Mouse (Mus musculus) 3134 (cell line): ENCODE data around the gene Rab6a.
"Not testable (repeated sequence)": the region's sequence is repeated elsewhere in the genome, so short reads cannot be mapped to it uniquely, and the experiment has no call there.

Source experiments
- DNase-seq: peaks from one replicate; pipeline ENCODE4 v3.0.0-alpha.2; 2011; ENCODE audit warnings: low spot score; ENCODE audit not compliant: insufficient read length; ENCODE audit errors: extremely low read depth

The Rab6a gene

GRCm38 (mm10) chr7:100607214-100608129, at the start of gene Rab6a:
TSS of gene Rab6a (plus strand) at chr7:100607410.
- peak; percentile 99 for DNase-seq

- no peak for DNase-seq
Observed at GRCm38 (mm10) chr7:100559331-100559730, 47.9 kb upstream of the Rab6a start.

GRCm38 (mm10) chr7:100561861-100562587, 45.2 kb upstream of the Rab6a start:
- DNase-seq: no peak

GRCm38 (mm10) chr7:100567238-100567637, 40.0 kb upstream of the Rab6a start:
- not testable (repeated sequence) for DNase-seq

GRCm38 (mm10) chr7:100569907-100570306, 37.3 kb upstream of the Rab6a start:
- no peak for DNase-seq

- no peak for DNase-seq
Observed at GRCm38 (mm10) chr7:100570930-100571715, 36.1 kb upstream of the Rab6a start.

GRCm38 (mm10) chr7:100572061-100572460, 35.1 kb upstream of the Rab6a start:
- DNase-seq: no peak

GRCm38 (mm10) chr7:100572704-100573103, 34.5 kb upstream of the Rab6a start:
- DNase-seq: no peak

GRCm38 (mm10) chr7:100578794-100579193, 28.4 kb upstream of the Rab6a start:
- no peak for DNase-seq

GRCm38 (mm10) chr7:100582235-100582634, 25.0 kb upstream of the Rab6a start:
- no peak for DNase-seq

- DNase-seq: peak; percentile 90
Observed at GRCm38 (mm10) chr7:100582727-100583236, 24.4 kb upstream of the Rab6a start.

GRCm38 (mm10) chr7:100589816-100590215, 17.4 kb upstream of the Rab6a start:
- no peak for DNase-seq

GRCm38 (mm10) chr7:100590504-100590844, 16.7 kb upstream of the Rab6a start:
- DNase-seq: no peak

- DNase-seq: peak; percentile 88
Observed at GRCm38 (mm10) chr7:100590845-100591521, 16.2 kb upstream of the Rab6a start.

- DNase-seq: no peak
Observed at GRCm38 (mm10) chr7:100591522-100591852, 15.7 kb upstream of the Rab6a start.

GRCm38 (mm10) chr7:100593349-100593748, 13.9 kb upstream of the Rab6a start:
- no peak for DNase-seq

- no peak for DNase-seq
Observed at GRCm38 (mm10) chr7:100600211-100600610, 7.0 kb upstream of the Rab6a start.

GRCm38 (mm10) chr7:100608130-100608741, 1.0 kb downstream of the Rab6a start, which contains the start of gene Mrpl48:
TSS of gene Mrpl48 (minus strand) at chr7:100608301.
- DNase-seq: peak; percentile 69

GRCm38 (mm10) chr7:100608910-100609309, 1.7 kb downstream of the Rab6a start:
- no peak for DNase-seq
